Mouse (Mus musculus) lung, embryonic 14.5 days (tissue): ENCODE data around the gene Spsb1. TPM values are rescaled to one million over a fixed set of nuclear protein-coding genes. Genes with fewer than 3 reads are reported as not detected.

ENCODE experiments used
- ATAC-seq: fragments of 200-750 bp; cut with Nextera tagmentation; 2 replicates; pipeline ENCODE4 v1.8.0; 2017; ENCODE audit warnings: mild to moderate bottlenecking, moderate TSS enrichment, moderate library complexity; ENCODE audit not compliant: insufficient read depth
- DNase-seq: peaks from one replicate; pipeline ENCODE4 v3.0.0-alpha.2; 2015
- H3K27ac ChIP-seq: fragments of 300-500 bp; sonication (generic); 2 replicates; pipeline ENCODE4 v1.5.1; 2014; ENCODE audit warnings: low read depth, mild to moderate bottlenecking, moderate library complexity
- H3K27me3 ChIP-seq: fragments of 300-500 bp; sonication (generic); 2 replicates; pipeline ENCODE4 v1.6.1; 2014; ENCODE audit warnings: low read length, control low read depth; ENCODE audit not compliant: insufficient read depth
- H3K36me3 ChIP-seq: fragments of 300-500 bp; sonication (generic); 2 replicates; pipeline ENCODE4 v1.6.1; 2014; ENCODE audit warnings: control low read depth; ENCODE audit not compliant: insufficient read depth
- H3K4me1 ChIP-seq: fragments of 300-500 bp; sonication (generic); 2 replicates; pipeline ENCODE4 v1.6.1; 2014; ENCODE audit warnings: antibody characterized with exemption, control low read depth; ENCODE audit not compliant: insufficient read depth
- H3K4me2 ChIP-seq: fragments of 300-500 bp; sonication (generic); 2 replicates; pipeline ENCODE4 v1.6.1; 2014; ENCODE audit warnings: mild to moderate bottlenecking
- H3K4me3 ChIP-seq: fragments of 300-500 bp; sonication (generic); 2 replicates; pipeline ENCODE4 v1.5.1; 2014; ENCODE audit warnings: low read depth, low read length
- H3K9ac ChIP-seq: fragments of 300-500 bp; sonication (generic); 2 replicates; pipeline ENCODE4 v1.6.1; 2014
- H3K9me3 ChIP-seq: fragments of 300-500 bp; sonication (generic); 2 replicates; pipeline ENCODE4 v1.6.1; 2016; ENCODE audit warnings: low read depth, low read length, control low read depth
- CTCF ChIP-seq: IDR thresholded peaks from 2 replicates; pipeline ENCODE4 v1.5.1; 2016; ENCODE audit warnings: antibody characterized with exemption, low read depth
- WGBS: fragments of 180-500 bp; shearing (Covaris S2); extraction: QIAGEN DNeasy Blood & Tissue Kit; methylation state at CpG from one replicate; pipeline ENCODE4 v1.1.7; 2014; 5-methylcytosine and 5-hydroxymethylcytosine counted together
- polyA plus RNA-seq: library from polyadenylated mRNA; unstranded; fragments of >200 nt; fragmentation: Nextera tagmentation; extraction: Ambion mirVana; gene quantifications from 2 replicates; pipeline ENCODE4 v1.2.1, GENCODE M21; 2014

The Spsb1 gene
- polyA plus RNA-seq, 1 experiment from 2014 or later, result 17.0 TPM

DNA sequence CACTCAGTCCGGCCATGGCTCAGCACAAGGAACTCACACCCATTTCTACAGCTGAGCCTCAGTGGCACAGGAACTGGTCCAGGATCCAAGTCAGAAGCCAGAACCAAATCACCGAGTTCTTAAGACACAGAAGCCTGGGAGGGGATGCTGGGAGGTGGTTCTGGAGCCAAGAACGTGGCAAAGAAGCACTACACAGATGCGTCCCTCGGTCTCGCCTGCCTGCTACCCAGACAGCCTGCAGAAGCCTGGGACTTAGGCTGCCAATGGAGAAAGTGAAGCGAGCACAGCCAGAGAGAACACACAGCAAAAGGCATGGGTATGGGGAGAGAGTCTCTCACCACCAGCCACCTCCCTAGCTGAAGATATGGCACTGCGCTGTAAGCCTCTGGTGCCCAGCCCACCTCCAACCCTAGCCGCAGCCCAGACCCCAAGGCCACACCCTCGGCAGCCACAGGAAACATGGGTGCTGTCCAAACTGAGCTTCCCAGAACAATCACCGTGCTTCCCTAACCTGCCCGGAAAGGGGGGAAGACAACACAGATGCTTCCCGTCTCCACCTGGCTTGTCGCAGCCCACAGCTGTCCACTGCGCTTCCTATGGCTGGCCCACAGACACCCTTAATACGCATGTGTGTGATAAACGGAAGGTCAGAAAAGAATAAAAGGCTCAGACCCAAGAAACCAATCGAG, 13.6 kb downstream of the Spsb1 start:
- no peaks in the 10 kb centered on the region for H3K27me3 ChIP-seq
- WGBS, result 65% methylated on average over 18 of the region's 18 CpGs
- peaks cover 19% of the 10 kb centered on the region for H3K4me1 ChIP-seq
- ATAC-seq (no peak; the same call in 1 of the 2 replicates), DNase-seq (no peak)
- H3K27ac ChIP-seq, result no peak overlapping the region
- no peak for TF ChIP-seq CTCF
- no peak overlapping the region for H3K4me2 ChIP-seq
- H3K36me3 ChIP-seq, result no peaks in the 10 kb centered on the region
- no peaks in the 10 kb centered on the region for H3K9me3 ChIP-seq
- H3K9ac ChIP-seq, result no peak overlapping the region
- no peak overlapping the region for H3K4me3 ChIP-seq

- no peak for ATAC-seq
- Histone ChIP-seq H3K9me3 (no peaks in the 10 kb centered on the region), H3K9ac (no peak overlapping the region), H3K4me3 (no peak overlapping the region), H3K36me3 (no peaks in the 10 kb centered on the region), H3K4me2 (peak overlapping the region; percentile 10; the same call in 1 of the 2 replicates), H3K27me3 (no peaks in the 10 kb centered on the region), H3K4me1 (peaks cover 10% of the 10 kb centered on the region; the same call in 1 of the 2 replicates), H3K27ac (no peak overlapping the region)
- 13% methylated on average over 8 of the region's 8 CpGs for WGBS
- no peak for TF ChIP-seq CTCF
- DNase-seq, result peak; percentile 52
Observed at GRCm38 (mm10) chr4:149938701-149939100, 16.1 kb downstream of the Spsb1 start.

DNA sequence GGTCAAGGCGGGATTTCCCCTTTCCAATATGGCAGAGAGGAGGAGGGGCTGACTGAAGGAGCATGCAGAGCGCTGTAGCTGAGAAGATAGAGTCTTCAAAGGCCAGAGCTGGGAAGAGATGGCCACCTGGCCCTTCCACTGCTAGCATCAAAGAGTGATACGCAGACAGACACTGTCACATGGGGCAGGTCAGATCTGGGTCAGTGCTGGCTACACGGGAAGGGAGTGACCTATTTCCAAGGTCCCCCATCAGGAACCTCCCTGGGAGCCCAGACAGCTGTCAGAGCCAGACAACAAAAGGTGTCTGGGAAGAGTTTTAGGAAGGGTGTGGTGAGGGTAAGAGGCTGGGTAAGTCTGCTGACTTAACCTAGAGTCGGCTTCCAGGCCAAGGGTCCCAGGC, 17.9 kb downstream of the Spsb1 start:
- Histone ChIP-seq H3K9ac (no peak overlapping the region), H3K27ac (no peak overlapping the region), H3K4me2 (no peak overlapping the region), H3K4me1 (peaks cover 7% of the 10 kb centered on the region; the same call in 1 of the 2 replicates), H3K4me3 (no peak overlapping the region), H3K36me3 (no peaks in the 10 kb centered on the region), H3K27me3 (no peaks in the 10 kb centered on the region), H3K9me3 (no peaks in the 10 kb centered on the region)
- 0 out of 2 replicates have a peak, but pooled peaks have one; percentile 18 for ATAC-seq
- TF ChIP-seq CTCF, result no peak
- 37% methylated on average over 5 of the region's 5 CpGs for WGBS
- DNase-seq, result no peak

- no peak overlapping the region for H3K4me2 ChIP-seq
- peaks cover 7% of the 10 kb centered on the region; the same call in 1 of the 2 replicates for H3K4me1 ChIP-seq
- H3K27ac ChIP-seq, result no peak overlapping the region
- no peak overlapping the region for H3K4me3 ChIP-seq
- ATAC-seq, result no peak
- TF ChIP-seq CTCF, result no peak
- 82% methylated on average over 6 of the region's 6 CpGs for WGBS
- no peak overlapping the region for H3K9ac ChIP-seq
- H3K27me3 ChIP-seq, result no peaks in the 10 kb centered on the region
- H3K9me3 ChIP-seq, result no peaks in the 10 kb centered on the region
- no peaks in the 10 kb centered on the region for H3K36me3 ChIP-seq
- DNase-seq, result no peak
Observed at GRCm38 (mm10) chr4:149935470-149935869, 19.4 kb downstream of the Spsb1 start.

DNA sequence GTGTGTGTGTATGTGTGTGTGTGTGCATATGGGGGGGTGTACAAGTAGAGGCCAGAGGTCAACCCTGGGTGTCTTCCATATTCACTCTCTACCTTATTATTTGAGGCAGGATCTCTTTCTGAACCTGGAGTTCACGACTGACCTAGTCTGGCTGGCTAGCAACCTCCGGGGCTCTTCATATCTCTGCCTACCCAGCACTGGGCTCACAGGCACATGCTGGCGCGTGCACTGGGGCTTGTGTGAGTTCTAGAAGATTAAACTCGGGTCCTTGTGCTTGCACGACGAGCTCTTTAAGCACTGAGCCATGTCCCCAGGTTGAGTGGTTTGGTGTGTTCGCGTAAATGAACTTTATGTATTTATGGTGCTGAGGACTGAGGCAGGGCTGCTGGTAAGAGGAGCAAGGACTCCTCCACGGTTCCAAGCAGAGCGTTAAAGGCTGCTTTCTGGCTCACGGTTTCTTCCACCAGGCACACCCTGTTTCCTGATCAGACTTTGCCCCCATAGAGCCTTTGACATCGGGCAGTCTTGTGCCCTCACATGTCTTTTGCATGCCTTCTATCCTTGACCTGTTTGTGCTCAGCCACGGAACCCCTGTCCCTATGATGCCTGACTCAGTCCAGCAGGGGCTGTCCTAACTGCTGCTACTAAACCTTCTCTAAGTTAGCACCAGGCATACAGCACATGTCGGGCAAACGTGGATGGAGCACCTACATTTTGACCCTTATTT, 21.2 kb downstream of the Spsb1 start:
- no peak overlapping the region for H3K9ac ChIP-seq
- no peak overlapping the region for H3K4me2 ChIP-seq
- H3K4me1 ChIP-seq, result no peaks in the 10 kb centered on the region
- no peak for DNase-seq
- no peaks in the 10 kb centered on the region for H3K9me3 ChIP-seq
- TF ChIP-seq CTCF, result no peak
- WGBS, result 77% methylated on average over 16 of the region's 16 CpGs
- no peak for ATAC-seq
- no peak overlapping the region for H3K27ac ChIP-seq
- H3K4me3 ChIP-seq, result no peak overlapping the region
- H3K36me3 ChIP-seq, result no peaks in the 10 kb centered on the region
- no peaks in the 10 kb centered on the region for H3K27me3 ChIP-seq

DNA sequence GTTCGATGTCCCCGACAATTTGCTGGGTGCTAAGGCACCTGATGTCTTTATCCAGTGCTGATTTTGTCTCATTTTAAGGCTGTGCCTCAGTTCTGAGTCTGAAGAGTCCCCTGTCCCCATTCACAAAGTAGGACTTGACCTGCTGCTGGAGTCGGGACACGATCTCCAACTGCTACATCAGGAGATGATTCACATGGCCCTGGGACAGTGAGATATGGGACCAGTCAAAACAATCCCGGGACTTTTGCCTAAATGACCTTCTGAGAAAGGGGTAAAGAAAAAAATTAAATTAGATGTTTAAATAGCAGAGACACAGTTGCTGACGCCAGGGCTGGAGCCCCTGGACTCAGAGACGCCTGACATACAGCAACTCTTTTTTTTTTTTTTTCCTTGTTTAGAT, 21.8 kb downstream of the Spsb1 start:
- Histone ChIP-seq H3K4me3 (no peak overlapping the region), H3K9me3 (no peaks in the 10 kb centered on the region), H3K36me3 (no peaks in the 10 kb centered on the region), H3K27ac (no peak overlapping the region), H3K27me3 (no peaks in the 10 kb centered on the region), H3K9ac (no peak overlapping the region), H3K4me1 (no peaks in the 10 kb centered on the region), H3K4me2 (no peak overlapping the region)
- TF ChIP-seq CTCF, result no peak
- 67% methylated on average over 7 of the region's 7 CpGs for WGBS
- DNase-seq (no peak), ATAC-seq (no peak)

DNA sequence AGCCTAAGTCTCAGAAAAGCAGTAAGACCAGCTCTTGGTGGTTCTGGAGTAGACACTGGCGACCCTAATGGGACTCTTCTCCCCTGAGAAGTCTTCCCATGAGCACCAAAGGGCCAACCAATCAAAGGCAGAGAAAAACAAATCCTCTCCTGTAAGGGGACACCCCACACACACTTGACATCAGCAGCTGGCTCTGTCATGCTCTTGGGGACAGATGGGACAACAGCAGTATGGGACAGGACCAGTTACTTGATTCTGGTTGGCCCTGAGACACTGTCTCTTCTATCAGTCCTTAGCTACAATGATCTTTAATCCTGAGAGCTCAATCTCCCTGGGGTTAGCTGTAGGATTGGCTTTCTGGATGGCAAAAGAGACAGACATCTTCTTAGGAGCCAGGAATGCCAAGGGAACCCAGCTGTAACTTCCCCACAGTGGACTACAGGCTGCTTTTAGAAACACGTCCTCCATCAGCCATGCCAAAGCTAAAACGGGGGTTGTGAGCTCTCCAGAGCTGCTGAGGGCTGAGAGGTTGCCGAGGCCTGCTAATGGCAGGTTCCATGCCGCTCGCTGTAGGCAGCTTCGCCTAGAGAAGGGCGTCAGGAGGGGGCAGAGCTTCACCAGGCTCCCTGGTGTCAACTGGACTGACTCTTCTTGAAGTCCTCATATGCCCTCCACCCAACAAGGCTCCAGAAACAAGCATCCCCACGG, 22.6 kb downstream of the Spsb1 start:
- TF ChIP-seq CTCF, result no peak
- Histone ChIP-seq H3K27ac (no peak overlapping the region), H3K9me3 (no peaks in the 10 kb centered on the region), H3K4me3 (no peak overlapping the region), H3K9ac (no peak overlapping the region), H3K4me1 (no peaks in the 10 kb centered on the region), H3K4me2 (no peak overlapping the region), H3K27me3 (no peaks in the 10 kb centered on the region), H3K36me3 (no peaks in the 10 kb centered on the region)
- no peak for ATAC-seq
- 82% methylated on average over 9 of the region's 9 CpGs for WGBS
- DNase-seq, result no peak
